Mouse (Mus musculus): ENCODE data around the gene Tbc1d1. TPM values are rescaled to one million over a fixed set of nuclear protein-coding genes. Genes with fewer than 3 reads are reported as not detected.
A peak's percentile ranks its signal among the peaks of the same experiment; 100 is the strongest.

The Tbc1d1 gene
- total and polyA plus RNA-seq, 3 experiments, result 26.0 to 38.6 (median 31.9) TPM

GRCm38 (mm10) chr5:64202306-64202705 lies 46.2 kb downstream of the Tbc1d1 start (continued):
- TF ChIP-seq CTCF (conservative IDR thresholded peaks at IDR 0.05 in 1 of 2, IDR thresholded peaks at IDR 0.05 in 1 of 2; ENCODE audit: low read depth in 2 of 2, low read length in 2 of 2), result peak; percentile 87 to 95
- peak; percentile 83 for TF ChIP-seq RAD21 (IDR thresholded peaks at IDR 0.05; ENCODE audit: low read depth, low read length)
- no peak for TF ChIP-seq USF2 (conservative IDR thresholded peaks at IDR 0.05; ENCODE audit: low read depth, low read length)
- no peak for TF ChIP-seq POLR2AphosphoS2 (IDR thresholded peaks at IDR 0.05; ENCODE audit: low read depth, low read length)

- H3K9ac ChIP-seq (ENCODE audit: insufficient read depth, low read depth), result no peak overlapping the region
- no peaks in the 10 kb centered on the region for H3K9me3 ChIP-seq (replicated peaks; ENCODE audit: low read length)
- in situ Hi-C loops (cut with MboI; ENCODE audit: low pct_ligation_motif_present, low pct_unique_long_range_greater_than_20kb, low sequenced_read_pairs), result loop anchor here (5.0 kb wide), 1 partner anchor 37 kb away; no protein-coding TSS in a partner anchor
- peak; percentile 62 for DNase-seq (ENCODE audit: extremely low read depth)
- no peaks in the 10 kb centered on the region for H3K27me3 ChIP-seq (replicated peaks)
- dilution Hi-C loops (cut with MboI; ENCODE audit: extremely low pct_ligation_motif_present, extremely low pct_unique_long_range_greater_than_20kb, low sequenced_read_pairs), result no loop called here
- H3K79me2 ChIP-seq (replicated peaks; ENCODE audit: control insufficient read depth, extremely low read depth, insufficient read depth, poor library complexity, severe bottlenecking), result no peaks in the 10 kb centered on the region
- H3K27ac ChIP-seq (ENCODE audit: insufficient read depth, low read depth), result no peak overlapping the region
- no peak overlapping the region for H3K4me2 ChIP-seq (ENCODE audit: insufficient read depth, low read depth, poor library complexity, severe bottlenecking)
- no peak overlapping the region for H3K4me3 ChIP-seq (replicated peaks in 1 of 3; ENCODE audit: low read depth in 2 of 3, low read length in 2 of 3, poor library complexity in 1 of 3)
- peaks cover 2 to 36% of the 10 kb centered on the region in 2 experiments for H3K36me3 ChIP-seq (replicated peaks in 1 of 2; ENCODE audit: control insufficient read depth in 1 of 2, insufficient read depth in 1 of 2, low read length in 1 of 2)
- peak; percentile 16; the same call in 1 of the 2 replicates for TF ChIP-seq ELF1 (IDR thresholded peaks at IDR 0.05; ENCODE audit: low read depth, low read length)
- TF ChIP-seq CHD1 (IDR thresholded peaks at IDR 0.05; ENCODE audit: low read depth, low read length), result no peak
- no peak for TF ChIP-seq SMC3 (IDR thresholded peaks at IDR 0.05; ENCODE audit: low read depth, low read length)
- no peak for TF ChIP-seq CHD2 (IDR thresholded peaks at IDR 0.05; ENCODE audit: low read length)
- no peak for TF ChIP-seq PAX5 (IDR thresholded peaks at IDR 0.05; ENCODE audit: low read length)
- no peak for TF ChIP-seq NRF1 (IDR thresholded peaks at IDR 0.05; ENCODE audit: low read depth, low read length)
- TF ChIP-seq POLR2A (IDR thresholded peaks at IDR 0.05; ENCODE audit: low read depth, low read length), result no peak
- TF ChIP-seq MAZ (IDR thresholded peaks at IDR 0.05; ENCODE audit: low read depth, low read length), result no peak
- no peak for TF ChIP-seq TCF12 (IDR thresholded peaks at IDR 0.05; ENCODE audit: low read depth, low read length)
- TF ChIP-seq KAT2A (IDR thresholded peaks at IDR 0.05; ENCODE audit: insufficient replicate concordance, low read length), result no peak
- peak; percentile 37; the same call in 1 of the 2 replicates for TF ChIP-seq HCFC1 (IDR thresholded peaks at IDR 0.05; ENCODE audit: low read depth, low read length)
- peak; percentile 47; the same call in 1 of the 2 replicates for TF ChIP-seq MAX (IDR thresholded peaks at IDR 0.05; ENCODE audit: low read length)
- TF ChIP-seq MXI1 (IDR thresholded peaks at IDR 0.05; ENCODE audit: low read depth, low read length), result no peak
- peak; percentile 68 for TF ChIP-seq BHLHE40 (IDR thresholded peaks at IDR 0.05; ENCODE audit: low read depth, low read length)
- TF ChIP-seq MYC (IDR thresholded peaks at IDR 0.05; ENCODE audit: low read depth, low read length), result no peak
- no peak for TF ChIP-seq POLR2AphosphoS2 (IDR thresholded peaks at IDR 0.05; ENCODE audit: low read depth, low read length)
- TF ChIP-seq MEF2A (IDR thresholded peaks at IDR 0.05; ENCODE audit: borderline replicate concordance, low read depth, low read length), result no peak
- TF ChIP-seq USF2 (conservative IDR thresholded peaks at IDR 0.05; ENCODE audit: low read depth, low read length), result peak; percentile 94
- no peak for TF ChIP-seq ETS1 (conservative IDR thresholded peaks at IDR 0.05; ENCODE audit: low read depth, low read length)
- TF ChIP-seq EP300 (IDR thresholded peaks at IDR 0.05; ENCODE audit: low read length), result no peak
- TF ChIP-seq RCOR1 (conservative IDR thresholded peaks at IDR 0.05; ENCODE audit: low read depth, low read length), result no peak
- no peak for TF ChIP-seq UBTF (IDR thresholded peaks at IDR 0.05; ENCODE audit: low read depth, low read length)
- TF ChIP-seq NELFE (IDR thresholded peaks at IDR 0.05; ENCODE audit: low read depth, low read length), result no peak
- no peak for TF ChIP-seq ZNF384 (IDR thresholded peaks at IDR 0.05; ENCODE audit: low read depth, low read length)
- peak; percentile 80 for TF ChIP-seq USF1 (IDR thresholded peaks at IDR 0.05; ENCODE audit: low read depth, low read length)
- TF ChIP-seq MAFK (IDR thresholded peaks at IDR 0.05; ENCODE audit: insufficient replicate concordance, low read length), result no peak
- no peak for TF ChIP-seq JUN (IDR thresholded peaks at IDR 0.05; ENCODE audit: insufficient read depth, low read depth, low read length)
- H3K4me1 ChIP-seq (ENCODE audit: control insufficient read depth in 1 of 2, insufficient read depth in 2 of 2), result peaks cover 2 to 31% of the 10 kb centered on the region in 2 experiments
These were observed 49.5 kb downstream of the Tbc1d1 start for GRCm38 (mm10) chr5:64205610-64206009.
